Mouse (Mus musculus): ENCODE data around the gene Ppfia4.

GRCm38 (mm10) chr1:134334111-134334827 is 1.5 kb upstream of the Ppfia4 start:
- no peak for TF ChIP-seq CTCF (IDR thresholded peaks at IDR 0.05; ENCODE audit: low read depth)
- no peak for TF ChIP-seq EP300 (IDR thresholded peaks at IDR 0.05; ENCODE audit: low read depth)

Data from liver, embryonic 14.5 days (tissue).